Mouse (Mus musculus) hindbrain, postnatal 0 days (tissue): Measurements from ENCODE around the gene Kcnip1. TPM values are rescaled to one million over a fixed set of nuclear protein-coding genes. Genes with fewer than 3 reads are reported as not detected.

Experiments
- ATAC-seq: fragments of 200-750 bp; cut with Nextera tagmentation; 2 replicates; pipeline ENCODE4 v1.8.0; 2017; ENCODE audit warnings: mild to moderate bottlenecking, moderate TSS enrichment, moderate library complexity
- DNase-seq: peaks from one replicate; pipeline ENCODE4 v3.0.0-alpha.2; 2015; ENCODE audit warnings: low spot score
- H3K27ac ChIP-seq: fragments of 300-500 bp; sonication (generic); 2 replicates; pipeline ENCODE4 v1.5.1; 2014; ENCODE audit warnings: mild to moderate bottlenecking
- H3K27me3 ChIP-seq: fragments of 300-500 bp; sonication (generic); 2 replicates; pipeline ENCODE4 v1.6.1; 2014; ENCODE audit warnings: low read length, mixed read lengths; ENCODE audit not compliant: insufficient read depth
- H3K36me3 ChIP-seq: fragments of 300-500 bp; sonication (generic); 2 replicates; pipeline ENCODE4 v1.6.1; 2014; ENCODE audit warnings: low read length, mixed read lengths; ENCODE audit not compliant: insufficient read depth
- H3K4me1 ChIP-seq: fragments of 300-500 bp; sonication (generic); 2 replicates; pipeline ENCODE4 v1.6.1; 2014; ENCODE audit warnings: antibody characterized with exemption, low read length, mixed read lengths; ENCODE audit not compliant: insufficient read depth
- H3K4me2 ChIP-seq: fragments of 300-500 bp; sonication (generic); 2 replicates; pipeline ENCODE4 v1.6.1; 2014; ENCODE audit warnings: low read depth, mild to moderate bottlenecking, low read length, moderate library complexity, mixed read lengths
- H3K4me3 ChIP-seq: fragments of 300-500 bp; sonication (generic); 2 replicates; pipeline ENCODE4 v1.5.1; 2014; ENCODE audit warnings: low read length
- H3K9ac ChIP-seq: fragments of 300-500 bp; sonication (generic); replicated peaks from 2 replicates; pipeline ENCODE4 v1.6.1; 2014; ENCODE audit warnings: mild to moderate bottlenecking, low read length, moderate library complexity, mixed read lengths
- H3K9me3 ChIP-seq: fragments of 300-500 bp; sonication (generic); 2 replicates; pipeline ENCODE4 v1.6.1; 2016; ENCODE audit warnings: low read length, mixed read lengths
- CTCF ChIP-seq: IDR thresholded peaks from 2 replicates; pipeline ENCODE4 v1.5.1; 2016; ENCODE audit warnings: antibody characterized with exemption, control low read depth, low read depth
- WGBS: fragments of 180-500 bp; shearing (Covaris S2); extraction: QIAGEN DNeasy Blood & Tissue Kit; methylation state at CpG from one replicate; pipeline ENCODE4 v1.1.7; 2014; 5-methylcytosine and 5-hydroxymethylcytosine counted together
- polyA plus RNA-seq: library from polyadenylated mRNA; unstranded; fragments of >200 nt; fragmentation: Nextera tagmentation; extraction: Ambion mirVana; gene quantifications from 2 replicates; pipeline ENCODE4 v1.2.1, GENCODE M21; 2015
- total RNA-seq: library from RNA; depleted of rRNA; stranded (reverse); fragments of >200 nt; gene quantifications from 2 replicates; pipeline ENCODE4 v1.2.3, GENCODE M21; 2014

The Kcnip1 gene
- total and polyA plus RNA-seq, 2 experiments from 2014 or later = 66.8 to 132 TPM

DNA sequence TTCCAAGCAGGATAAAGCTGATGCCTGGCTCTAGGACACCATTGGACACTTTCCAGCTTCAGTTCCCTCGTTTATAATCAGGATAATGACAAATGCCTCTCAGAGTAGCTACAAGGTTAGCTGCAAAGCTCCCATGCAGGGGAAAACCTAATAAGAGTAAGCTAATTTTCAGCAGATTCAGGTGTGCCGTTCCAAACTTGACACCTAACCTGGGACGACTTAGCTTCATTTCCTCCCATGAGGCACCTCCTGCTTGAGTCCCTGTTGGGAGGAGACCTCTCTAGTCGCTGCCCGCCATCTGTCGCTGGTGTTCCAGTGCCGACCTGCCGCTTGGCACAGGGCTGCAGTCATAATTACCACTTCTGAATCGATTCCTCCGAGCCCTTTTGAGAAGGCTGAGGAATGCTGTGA is 211.4 kb downstream of the Kcnip1 start:
- ATAC-seq = no peak
- Histone ChIP-seq H3K9ac (no peak overlapping the region), H3K36me3 (no peaks in the 10 kb centered on the region), H3K27ac (no peak overlapping the region), H3K9me3 (no peaks in the 10 kb centered on the region), H3K4me3 (no peak overlapping the region), H3K4me1 (peaks cover 13% of the 10 kb centered on the region), H3K4me2 (0 out of 2 replicates have a peak overlapping the region, but pooled peaks have one; percentile 6), H3K27me3 (no peaks in the 10 kb centered on the region)
- peak; percentile 71 for DNase-seq
- no peak for TF ChIP-seq CTCF
- 16% methylated on average over 10 of the region's 10 CpGs for WGBS

DNA sequence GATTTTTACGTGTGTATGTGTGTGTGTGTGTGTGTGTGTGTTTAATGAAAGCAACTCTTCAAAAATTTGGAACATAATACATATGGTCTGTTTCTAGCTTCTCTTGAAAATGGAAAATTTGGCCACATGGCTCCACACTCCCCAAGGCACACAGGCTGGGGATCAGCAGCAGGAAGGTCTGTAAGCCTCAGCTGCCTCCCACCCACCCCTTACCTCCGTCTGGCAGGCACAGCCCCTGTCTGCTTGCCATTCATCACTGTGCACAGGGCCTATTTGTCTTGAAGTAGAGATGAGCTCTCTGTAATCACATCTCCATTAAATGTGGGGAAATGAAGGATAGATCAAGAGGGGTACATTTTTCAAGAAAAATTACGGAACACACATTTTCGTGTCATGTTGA is 212.7 kb downstream of the Kcnip1 start:
- Histone ChIP-seq H3K27ac (no peak overlapping the region), H3K9me3 (no peaks in the 10 kb centered on the region)
- ATAC-seq = no peak

DNA sequence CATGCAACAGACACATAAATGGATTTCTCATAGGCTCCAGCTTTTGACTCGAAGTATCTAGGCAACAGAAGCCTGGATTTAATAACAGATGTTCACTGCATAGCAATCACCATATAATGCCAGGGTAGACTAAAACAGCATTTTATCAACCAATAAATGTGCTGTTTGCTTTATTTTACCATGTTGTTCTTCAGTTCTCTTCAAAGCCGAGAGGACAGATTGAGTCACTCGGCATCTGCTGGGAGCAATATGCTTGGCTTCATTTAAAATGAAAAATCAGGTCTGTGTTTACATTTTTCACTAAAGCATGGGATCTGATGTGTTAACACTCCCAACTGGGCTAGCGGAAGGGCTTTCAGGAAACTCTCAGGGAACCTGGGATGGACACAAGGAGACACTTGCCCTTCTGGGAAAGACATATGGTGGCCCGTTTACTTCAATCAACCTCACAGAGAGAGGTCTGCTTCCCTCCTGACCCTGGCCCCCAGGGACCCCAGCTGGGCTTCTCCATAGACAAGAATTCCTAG is 220.3 kb downstream of the Kcnip1 start:
- ATAC-seq = no peak
- no peak overlapping the region for H3K4me3 ChIP-seq

More for the DNA sequence above, 212.7 kb downstream of the Kcnip1 start:
- WGBS = 60% methylated on average over 4 of the region's 4 CpGs
- H3K36me3 ChIP-seq = no peaks in the 10 kb centered on the region
- no peak overlapping the region for H3K4me2 ChIP-seq
- DNase-seq = no peak
- no peak for TF ChIP-seq CTCF
- no peak overlapping the region for H3K9ac ChIP-seq
- no peaks in the 10 kb centered on the region for H3K27me3 ChIP-seq
- peaks cover 13% of the 10 kb centered on the region for H3K4me1 ChIP-seq
- H3K4me3 ChIP-seq = no peak overlapping the region

DNA sequence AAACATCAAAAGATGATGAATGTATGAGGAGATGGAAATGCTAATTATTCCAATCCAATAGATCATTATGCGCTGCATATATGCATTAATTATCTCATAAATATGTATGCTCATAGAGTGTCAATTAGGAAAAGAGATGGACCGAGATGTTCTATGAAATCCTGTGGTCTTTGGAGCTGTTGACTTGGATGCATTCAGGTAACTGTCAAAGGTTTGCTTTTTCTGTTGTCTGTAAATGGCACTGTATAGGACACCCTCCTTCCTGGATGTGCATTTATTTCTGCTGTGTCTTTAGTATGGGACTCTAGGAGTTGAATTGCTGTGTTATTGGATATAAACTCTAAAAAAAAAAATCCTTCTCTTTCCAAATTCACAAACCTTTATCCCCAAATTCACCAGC is 220.9 kb downstream of the Kcnip1 start:
- no peaks in the 10 kb centered on the region for H3K27me3 ChIP-seq
- no peak for TF ChIP-seq CTCF
- no peaks in the 10 kb centered on the region for H3K9me3 ChIP-seq
- WGBS = 43% methylated on average over 2 of the region's 2 CpGs
- H3K36me3 ChIP-seq = no peaks in the 10 kb centered on the region
- peaks cover 4% of the 10 kb centered on the region; the same call in 1 of the 2 replicates for H3K4me1 ChIP-seq
- DNase-seq (no peak), ATAC-seq (no peak)
- H3K9ac ChIP-seq = no peak overlapping the region
- H3K4me2 ChIP-seq = no peak overlapping the region
- H3K4me3 ChIP-seq = no peak overlapping the region
- H3K27ac ChIP-seq = no peak overlapping the region

More for the DNA sequence above, 220.3 kb downstream of the Kcnip1 start:
- Histone ChIP-seq H3K9me3 (no peaks in the 10 kb centered on the region), H3K27ac (no peak overlapping the region; the same call in 1 of the 2 replicates), H3K4me1 (peaks cover 4% of the 10 kb centered on the region; the same call in 1 of the 2 replicates), H3K4me2 (no peak overlapping the region), H3K36me3 (no peaks in the 10 kb centered on the region), H3K9ac (no peak overlapping the region), H3K27me3 (no peaks in the 10 kb centered on the region)
- TF ChIP-seq CTCF = no peak
- DNase-seq = peak; percentile 39
- 21% methylated on average over 5 of the region's 5 CpGs for WGBS

DNA sequence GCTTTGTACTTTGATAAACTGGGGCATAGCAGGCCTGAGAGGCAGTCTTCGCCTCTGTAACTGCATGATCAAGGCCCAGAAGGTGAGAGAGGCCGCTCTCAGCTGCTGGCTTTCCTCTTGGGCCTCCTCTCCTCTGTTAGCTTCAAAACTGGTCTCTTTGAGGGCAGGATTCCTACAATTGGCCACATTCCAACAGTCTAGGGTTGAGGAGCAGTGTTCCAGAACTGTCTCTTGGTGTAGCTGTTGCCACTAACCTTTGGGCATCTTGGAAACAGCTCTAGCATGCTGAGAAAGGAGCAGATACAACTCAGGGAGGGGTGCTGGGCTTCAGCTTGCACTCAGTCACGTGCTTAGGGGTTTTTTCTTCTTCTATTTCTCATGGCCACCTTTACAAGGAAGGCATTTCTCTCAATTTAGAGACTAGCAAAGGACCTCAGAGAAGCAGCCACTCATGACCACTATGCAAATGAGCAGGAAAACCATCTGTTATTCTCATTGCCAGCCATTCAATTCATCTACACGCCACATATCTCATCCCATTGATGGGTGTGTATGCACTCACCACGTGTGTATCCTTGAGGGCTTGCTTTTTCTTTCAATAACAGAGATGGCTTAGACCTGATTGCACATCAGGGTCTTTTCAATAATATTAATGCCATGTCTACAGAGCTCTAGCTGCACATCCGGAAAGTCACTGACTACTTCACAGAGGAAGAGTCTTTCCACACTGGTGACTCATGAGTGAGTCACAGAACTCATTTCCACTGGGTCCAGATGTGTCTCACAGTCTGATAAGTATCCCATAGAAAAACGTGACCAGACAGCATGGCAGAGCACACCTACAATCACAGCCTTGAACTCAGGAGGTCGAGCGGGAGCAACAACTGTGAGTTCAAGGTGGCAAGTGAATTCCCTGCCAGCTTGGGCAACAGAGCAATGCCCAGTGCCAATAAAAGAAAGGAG is 225.7 kb downstream of the Kcnip1 start:
- TF ChIP-seq CTCF = no peak
- WGBS = 66% methylated on average over 9 of the region's 9 CpGs
- H3K27ac ChIP-seq = no peak overlapping the region
- no peaks in the 10 kb centered on the region for H3K36me3 ChIP-seq
- DNase-seq (peak; percentile 48), ATAC-seq (no peak)
- no peaks in the 10 kb centered on the region for H3K4me1 ChIP-seq
- no peak overlapping the region for H3K4me3 ChIP-seq
- no peak overlapping the region for H3K4me2 ChIP-seq
- no peaks in the 10 kb centered on the region for H3K27me3 ChIP-seq
- H3K9ac ChIP-seq = no peak overlapping the region
- H3K9me3 ChIP-seq = no peaks in the 10 kb centered on the region

DNA sequence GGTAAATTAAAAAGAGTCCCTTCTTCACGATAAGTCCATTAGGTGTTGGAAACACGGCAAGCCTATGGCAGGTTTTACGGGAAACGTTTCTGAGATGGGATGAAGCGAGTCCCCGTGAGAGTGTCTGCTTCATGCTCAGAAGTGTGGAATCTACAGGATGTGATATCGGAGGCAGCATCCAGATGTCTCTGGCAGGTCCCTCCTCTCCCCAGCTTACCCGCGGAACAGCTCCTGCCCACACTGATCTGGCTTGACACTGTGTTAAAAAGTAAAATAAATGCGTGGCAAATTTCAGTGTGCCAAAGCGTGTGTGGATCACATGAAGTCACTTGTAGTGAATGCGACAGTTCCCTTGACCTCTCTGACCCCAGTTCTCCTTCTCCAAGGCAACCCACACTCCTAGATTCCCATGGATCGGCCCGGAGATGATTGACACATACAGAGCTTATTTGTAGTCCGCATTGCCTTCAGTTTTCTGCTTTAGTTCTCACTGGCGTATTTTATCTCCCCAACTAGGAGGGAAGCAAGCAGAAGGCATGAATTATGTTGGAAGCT is 231.7 kb downstream of the Kcnip1 start:
- Histone ChIP-seq H3K4me2 (no peak overlapping the region), H3K27ac (0 out of 2 replicates have a peak overlapping the region, but pooled peaks have one; percentile 15)
- WGBS = 39% methylated on average over 16 of the region's 16 CpGs

More for the DNA sequence above, 231.7 kb downstream of the Kcnip1 start:
- no peak for DNase-seq
- Histone ChIP-seq H3K36me3 (no peaks in the 10 kb centered on the region), H3K4me3 (no peak overlapping the region), H3K4me1 (no peaks in the 10 kb centered on the region), H3K9ac (no peak overlapping the region), H3K9me3 (no peaks in the 10 kb centered on the region), H3K27me3 (no peaks in the 10 kb centered on the region)
- ATAC-seq = no peak
- TF ChIP-seq CTCF = no peak
